Mouse (Mus musculus) adrenal gland, postnatal 14 days (tissue): ENCODE data around the gene Gm43738. TPM values are rescaled to one million over a fixed set of nuclear protein-coding genes. Genes with fewer than 3 reads are reported as not detected.

Experiments used
- DNase-seq: peaks from one replicate; pipeline ENCODE4 v3.0.0; 2021; ENCODE audit warnings: mixed read lengths
- long read RNA-seq, 2 experiments: library from polyadenylated mRNA; stranded (forward); transcript quantifications; one replicate each; pipeline ENCODE4 v2.0.0; 2021
- total RNA-seq: library from RNA; stranded (reverse); gene quantifications from 2 replicates; pipeline ENCODE4 v1.2.3, GENCODE M21; 2021

Gene Gm43738
- total RNA-seq, result not detected in 2 replicates
- long read RNA-seq, experiment 1, partial matches to known transcripts, result 4 of 7 reads
- long read RNA-seq, experiment 1, other reads (novel, unspliced or antisense), result 3 of 7 reads
- long read RNA-seq, experiment 2, result 0 reads

DNA sequence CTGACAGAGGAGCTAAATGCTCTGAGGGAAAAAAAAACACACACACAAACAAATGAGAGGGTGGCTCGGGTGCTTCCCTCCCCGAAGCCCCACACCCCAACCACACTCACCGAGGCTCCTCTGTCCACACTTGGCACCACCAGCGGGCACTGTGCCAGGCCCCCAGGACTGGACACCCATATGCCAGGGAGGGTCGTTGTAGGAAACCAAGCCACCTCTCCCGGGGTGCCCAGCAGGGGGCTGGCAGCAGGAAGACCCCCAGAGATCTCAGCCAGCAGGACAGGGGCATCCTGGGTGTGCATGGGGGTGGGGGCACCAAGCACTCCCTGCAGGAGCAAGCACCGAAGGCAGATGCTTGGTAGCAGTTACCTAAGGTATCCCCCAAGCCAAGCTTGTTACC lies at the start of gene Gm43738:
Gm43738 (minus strand) TSS at position 289 of the 400 bp plus-strand sequence.
- DNase-seq, result no peak

DNA sequence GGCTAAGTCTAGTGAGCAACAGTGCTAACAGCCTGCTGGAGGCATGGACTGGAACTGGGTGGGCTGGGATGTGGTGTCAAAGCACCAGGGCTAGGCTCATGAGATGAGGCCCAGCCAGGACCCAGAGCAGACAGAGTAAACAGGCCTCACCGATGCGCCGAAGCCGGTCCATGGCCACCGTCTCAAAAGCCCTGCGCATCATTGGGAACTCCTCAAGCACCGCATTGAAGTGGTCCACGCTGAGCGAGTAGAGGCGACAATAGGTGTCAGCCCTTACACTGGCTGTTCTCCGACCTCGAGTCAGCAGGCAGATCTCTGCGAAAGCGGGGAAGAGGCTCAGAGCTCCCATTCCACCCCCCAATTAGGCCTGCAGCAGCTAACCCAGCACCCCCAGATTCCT lies 47.7 kb upstream of the Gm43738 start:
- DNase-seq, result no peak

GRCm38 (mm10) chr3:89147979-89148311 lies 47.0 kb upstream of the Gm43738 start:
- DNase-seq, result peak; percentile 38

DNA sequence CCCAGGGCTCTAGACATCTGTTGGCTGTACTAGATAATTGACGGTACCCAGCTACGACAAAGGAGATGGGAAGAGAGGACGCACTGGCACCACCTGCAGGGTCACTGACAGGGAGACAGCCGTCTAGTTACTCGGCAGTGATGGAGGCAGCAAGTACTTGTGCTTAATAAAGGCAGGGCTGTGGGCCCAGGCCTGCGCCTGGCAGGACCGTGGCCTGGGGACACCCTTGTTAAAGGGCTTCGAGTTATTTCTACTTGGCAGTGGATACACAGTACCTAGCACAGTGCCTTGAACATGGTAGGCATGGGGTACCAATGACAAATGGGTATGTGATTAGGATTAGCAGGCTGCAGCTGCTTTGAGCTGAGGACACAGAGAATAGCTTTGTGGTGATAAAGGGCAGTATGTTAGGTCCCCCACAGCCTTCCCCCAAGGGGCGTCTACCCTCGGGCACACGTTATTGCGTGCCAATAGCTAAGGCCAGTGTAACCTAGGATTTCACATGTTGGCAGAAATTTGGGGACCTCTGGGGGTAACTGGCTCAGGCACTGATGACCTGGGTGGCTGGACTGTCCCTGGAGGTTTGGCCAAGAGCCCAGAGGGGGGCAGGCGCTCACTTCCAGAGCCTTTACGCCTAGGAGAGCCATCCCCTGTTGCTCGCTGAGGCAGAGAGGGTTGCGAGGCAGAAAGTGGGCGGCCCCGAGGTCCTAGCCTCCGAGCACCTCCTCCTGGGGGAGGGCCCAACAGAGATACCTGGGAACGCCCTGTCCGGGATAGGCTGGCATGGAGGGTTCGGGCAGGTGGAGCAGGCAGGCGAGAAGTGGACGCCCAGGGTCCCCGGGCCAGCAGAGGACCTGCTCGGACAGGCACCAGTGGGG lies 46.4 kb upstream of the Gm43738 start:
- DNase-seq, result peak; percentile 48

DNA sequence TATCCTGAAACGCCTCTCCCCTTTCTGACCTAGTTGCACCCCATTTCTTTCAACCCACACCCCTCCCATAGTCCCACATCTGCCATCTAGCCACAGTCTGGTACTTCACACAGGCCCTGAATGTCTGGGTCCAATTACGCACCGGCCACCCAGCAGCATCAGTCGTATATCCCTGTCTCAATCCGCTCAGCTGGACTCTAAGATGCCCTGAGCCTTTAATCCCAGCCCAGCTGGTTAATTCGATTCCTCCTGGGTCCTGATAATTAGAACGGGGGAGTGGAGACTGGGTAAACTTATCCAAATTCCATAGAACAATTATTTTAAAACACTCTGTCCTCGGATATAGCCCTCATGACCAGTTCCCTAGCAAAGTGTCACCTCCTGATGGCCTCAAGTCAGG lies 44.7 kb upstream of the Gm43738 start:
- DNase-seq, result no peak

DNA sequence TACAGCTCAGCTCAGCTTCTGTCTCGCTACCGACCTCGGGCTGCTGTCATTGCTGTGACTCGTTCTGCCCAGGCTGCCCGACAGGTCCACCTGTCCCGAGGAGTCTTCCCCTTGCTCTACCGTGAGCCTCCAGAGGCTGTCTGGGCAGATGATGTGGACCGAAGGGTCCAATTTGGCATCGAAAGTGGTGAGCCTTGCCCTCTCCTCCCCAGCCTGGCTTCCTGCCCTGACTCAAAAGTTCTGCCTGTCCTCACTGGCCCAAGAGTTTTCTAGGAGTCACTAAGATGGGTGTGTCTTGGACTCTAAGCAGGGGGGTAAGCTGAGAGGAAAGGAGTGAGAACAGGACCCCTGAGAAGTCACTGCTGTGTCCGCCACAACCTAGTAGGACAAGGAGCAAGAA lies 43.9 kb upstream of the Gm43738 start:
- DNase-seq, result no peak

DNA sequence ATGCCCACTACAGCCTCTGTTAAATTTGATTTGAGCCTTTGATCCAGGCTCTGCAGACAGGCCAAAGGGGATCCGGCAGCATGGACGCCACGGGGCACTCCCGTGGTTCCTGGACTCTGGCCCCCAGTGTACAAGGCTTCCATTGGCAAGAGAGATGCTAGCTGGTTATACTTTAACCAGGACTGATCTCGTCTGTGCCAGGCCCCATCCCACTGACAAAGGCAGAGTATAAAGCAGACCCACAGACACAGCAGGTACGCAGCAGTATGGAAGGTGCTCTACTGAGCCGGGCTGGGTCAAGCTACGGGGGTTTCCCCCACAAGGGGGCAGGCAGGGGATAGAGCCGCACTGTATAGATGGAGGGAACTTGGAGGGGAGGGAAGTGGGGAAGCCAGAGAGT lies 35.5 kb upstream of the Gm43738 start:
- DNase-seq, result no peak

GRCm38 (mm10) chr3:89135958-89136357 lies 35.1 kb upstream of the Gm43738 start, which contains the start of gene Pklr:
Pklr (plus strand) TSS chr3:89136142.
- DNase-seq, result no peak

GRCm38 (mm10) chr3:89133752-89134151 lies 32.9 kb upstream of the Gm43738 start:
- DNase-seq, result no peak

DNA sequence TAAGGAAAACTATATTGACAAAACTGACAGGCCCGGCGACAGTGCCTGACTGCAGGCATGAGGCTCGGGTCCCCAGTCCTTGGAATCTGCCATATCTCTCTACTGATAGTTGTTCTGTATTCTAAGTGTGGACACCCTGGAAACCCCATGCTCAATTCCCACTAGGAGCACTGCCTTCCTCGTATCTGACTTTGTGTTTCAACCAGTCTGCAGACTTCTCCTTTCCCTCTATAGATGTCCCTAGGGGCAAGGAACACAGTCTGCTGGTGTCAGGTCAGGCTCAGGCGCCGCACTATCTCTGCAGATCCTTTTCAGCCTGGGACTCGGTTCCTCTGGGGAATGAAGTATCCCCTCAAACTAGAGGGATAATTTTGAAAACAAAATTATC lies 32.2 kb upstream of the Gm43738 start:
- no peak for DNase-seq

DNA sequence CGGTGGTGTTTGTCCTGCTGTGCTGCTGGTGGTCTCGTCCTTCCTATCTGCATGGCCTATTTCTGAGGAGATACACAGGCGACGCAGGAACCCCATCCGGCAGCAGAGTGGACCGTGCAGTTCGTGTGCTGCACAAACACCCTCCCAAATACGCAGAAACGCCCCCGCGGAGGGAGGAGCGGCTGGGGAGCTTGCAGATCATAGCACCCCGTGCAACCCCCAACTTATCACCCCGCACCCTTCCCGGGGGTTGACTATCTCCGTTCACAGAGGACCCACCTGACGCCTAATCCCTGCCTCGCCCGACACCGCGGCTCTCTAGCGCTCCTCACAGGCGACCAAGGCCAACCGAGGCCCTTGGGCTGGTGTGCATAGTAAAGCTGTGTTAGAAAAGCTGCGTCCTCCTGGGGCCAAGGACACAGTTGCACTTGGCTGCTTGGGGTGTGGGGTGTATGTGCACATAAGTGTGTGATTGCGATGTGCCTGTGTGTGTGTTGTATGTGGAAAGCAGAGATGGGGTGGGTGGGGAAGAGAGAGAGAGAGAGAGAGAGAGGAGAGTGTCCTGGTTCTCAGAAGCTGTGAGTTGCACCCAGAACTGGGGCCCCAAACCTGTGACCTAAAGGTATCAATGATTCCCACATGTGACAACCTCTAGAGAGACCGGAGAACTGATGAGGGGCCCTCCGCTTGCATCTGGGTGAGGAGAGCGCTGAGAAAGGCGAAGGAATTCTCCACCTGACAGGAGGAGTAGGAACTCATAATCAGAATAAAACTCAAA lies 31.6 kb upstream of the Gm43738 start:
- DNase-seq, result peak; percentile 72

- no peak for DNase-seq
Measured at GRCm38 (mm10) chr3:89131816-89132215, 30.9 kb upstream of the Gm43738 start.

DNA sequence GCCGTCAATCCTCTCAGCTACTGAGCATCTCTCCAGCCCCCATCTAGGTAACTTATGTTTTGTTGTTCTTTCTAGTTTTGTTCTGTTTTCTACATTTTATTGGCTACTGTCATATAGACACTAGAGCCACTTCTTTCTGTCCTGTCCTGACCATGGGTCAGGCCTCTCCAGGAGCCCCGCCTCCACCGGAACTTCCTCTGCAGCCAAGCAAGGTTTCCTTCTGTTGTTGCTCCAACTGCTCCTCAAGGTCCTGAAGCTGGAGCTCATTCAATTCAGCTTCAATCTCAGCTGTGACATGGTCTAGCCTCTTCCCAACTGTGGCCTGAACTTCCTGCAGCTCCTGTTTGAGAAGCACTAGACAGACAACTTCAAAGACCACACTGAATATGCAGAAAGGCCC lies 29.0 kb upstream of the Gm43738 start:
- peak; percentile 60 for DNase-seq

DNA sequence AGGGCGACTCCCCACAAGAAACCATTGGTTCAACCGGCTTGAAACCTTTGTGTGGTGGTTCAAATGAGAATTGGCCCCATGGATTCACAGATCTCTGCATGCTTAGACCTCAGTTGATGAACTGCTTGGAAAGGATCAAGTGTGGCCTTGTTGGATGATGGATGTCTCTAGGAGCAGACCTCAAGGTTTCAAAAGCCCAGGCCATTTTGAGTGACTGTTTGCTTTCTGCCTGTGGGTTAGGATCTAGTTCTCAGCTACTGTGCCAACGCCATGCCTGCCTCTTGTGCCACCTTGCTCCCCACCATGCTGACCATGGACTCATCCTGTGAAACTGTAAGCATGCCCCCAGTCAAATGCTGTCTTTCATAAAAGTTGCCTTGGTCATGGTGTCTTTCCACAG lies 25.1 kb upstream of the Gm43738 start:
- peak; percentile 43 for DNase-seq

DNA sequence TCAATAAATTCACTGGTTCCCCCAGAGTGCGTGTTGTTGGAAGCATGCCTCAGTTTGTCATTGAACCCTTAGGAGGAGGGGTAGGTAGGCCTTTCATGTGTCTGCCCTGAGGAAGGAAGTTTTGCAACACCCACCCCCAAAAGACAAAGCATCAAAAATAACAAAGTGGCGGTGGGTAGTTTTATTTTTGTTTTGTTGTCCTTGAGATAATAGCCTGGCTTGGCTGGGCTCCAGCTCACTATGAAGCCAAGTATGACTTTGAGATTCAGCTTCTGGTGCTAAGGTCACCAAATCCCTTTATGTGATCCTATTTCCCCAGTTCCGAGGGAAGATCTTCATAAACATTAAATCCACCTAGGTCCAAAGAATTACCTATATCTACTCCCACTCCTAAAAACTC lies 23.3 kb upstream of the Gm43738 start:
- peak; percentile 68 for DNase-seq

DNA sequence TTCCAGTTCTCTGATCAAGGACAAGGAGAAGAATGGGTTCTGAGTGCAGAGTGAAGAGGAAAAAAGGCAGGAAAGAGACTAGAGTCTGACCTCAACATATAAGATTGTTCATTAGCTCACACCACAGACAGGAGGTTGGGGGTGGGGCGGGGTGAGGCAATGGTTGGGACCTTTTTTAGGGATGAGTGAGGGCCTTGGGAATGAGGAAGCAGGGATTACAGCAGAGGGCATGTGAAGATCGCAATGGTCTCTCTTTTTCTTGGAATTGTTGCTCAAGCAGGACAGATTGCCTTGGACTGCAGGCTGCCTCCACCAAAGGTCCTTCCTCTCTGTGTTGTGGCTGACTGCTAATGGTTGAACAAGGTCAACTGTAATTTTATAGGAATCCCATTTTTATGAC lies 22.4 kb upstream of the Gm43738 start:
- peak; percentile 73 for DNase-seq

DNA sequence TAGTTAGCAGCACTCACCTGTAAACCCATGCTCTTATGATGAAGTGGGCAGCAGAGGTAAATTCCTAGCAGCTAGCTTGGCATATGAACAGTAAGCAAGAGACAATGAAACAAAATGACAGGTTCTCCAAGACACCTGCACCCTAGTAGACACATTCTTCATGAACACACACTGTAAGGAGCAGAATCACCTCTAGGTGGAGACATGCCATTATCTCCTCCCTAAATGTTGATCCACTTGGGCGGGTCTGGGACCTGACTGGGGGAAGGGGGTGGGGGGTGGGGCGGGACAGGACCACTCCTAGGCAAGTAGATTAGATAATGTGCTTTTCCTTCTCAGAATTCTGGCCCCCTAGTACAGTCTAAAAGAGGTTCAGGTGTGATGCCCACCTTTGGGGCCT lies 14.6 kb upstream of the Gm43738 start:
- peak; percentile 46 for DNase-seq

DNA sequence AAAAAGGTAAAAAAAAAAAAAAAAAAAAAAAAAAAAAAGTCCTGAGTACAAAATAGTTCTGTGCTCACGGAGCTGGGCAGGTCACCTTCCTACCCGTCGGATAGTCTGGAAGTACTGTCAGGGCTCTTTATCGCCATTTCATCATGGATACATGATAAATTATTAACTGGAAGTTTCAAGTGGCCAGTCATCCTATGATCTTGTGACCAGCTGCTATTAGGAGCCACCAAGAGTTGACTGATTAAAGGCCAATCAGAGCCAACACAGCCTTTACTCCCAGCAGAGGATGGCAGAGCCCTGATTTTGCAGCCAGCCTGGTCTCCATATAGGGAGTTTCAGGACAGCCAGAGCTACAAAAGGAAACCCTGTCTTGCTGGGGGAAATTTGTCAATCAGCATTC lies 12.2 kb upstream of the Gm43738 start:
- DNase-seq, result no peak

DNA sequence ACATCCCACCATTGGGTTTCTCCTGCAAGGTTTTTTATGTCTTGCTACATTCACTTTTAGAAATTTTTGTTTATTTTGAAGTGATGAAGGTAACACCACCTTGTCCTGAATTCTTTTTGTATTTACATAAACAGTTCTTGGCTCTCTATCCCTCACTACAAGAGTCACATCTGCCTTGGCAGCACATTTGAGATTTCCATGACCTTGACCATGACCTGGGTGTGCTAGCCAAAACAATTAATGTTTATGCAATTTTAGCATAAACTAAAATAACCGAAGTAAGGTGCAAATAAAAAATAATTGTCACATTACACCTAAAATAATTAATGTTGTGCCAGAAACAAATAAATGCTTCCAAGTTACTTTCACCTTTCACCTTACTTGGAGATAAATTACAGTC lies 7.2 kb upstream of the Gm43738 start:
- DNase-seq, result peak; percentile 39

- no peak for DNase-seq
Measured at GRCm38 (mm10) chr3:89107545-89107944, 6.6 kb upstream of the Gm43738 start.

DNA sequence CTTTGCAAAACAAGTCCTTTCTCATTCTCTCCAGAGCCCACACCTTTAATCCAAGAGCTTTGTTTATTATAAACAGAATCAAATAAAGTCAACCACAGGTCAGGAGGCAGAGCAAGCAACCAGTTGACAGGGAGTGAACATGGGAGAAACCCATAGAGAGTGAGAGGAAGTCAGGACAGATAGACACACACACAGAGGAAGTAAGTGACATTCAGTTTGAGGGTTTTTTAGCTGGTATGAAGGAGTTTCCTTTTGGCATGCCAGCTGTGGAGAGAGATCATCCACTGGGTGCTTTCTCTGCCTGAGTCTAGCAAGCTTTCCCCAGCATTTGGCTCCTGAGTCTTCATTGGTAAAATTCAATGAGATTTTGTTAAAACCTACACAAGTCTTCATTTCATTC lies 6.0 kb upstream of the Gm43738 start:
- DNase-seq, result no peak

DNA sequence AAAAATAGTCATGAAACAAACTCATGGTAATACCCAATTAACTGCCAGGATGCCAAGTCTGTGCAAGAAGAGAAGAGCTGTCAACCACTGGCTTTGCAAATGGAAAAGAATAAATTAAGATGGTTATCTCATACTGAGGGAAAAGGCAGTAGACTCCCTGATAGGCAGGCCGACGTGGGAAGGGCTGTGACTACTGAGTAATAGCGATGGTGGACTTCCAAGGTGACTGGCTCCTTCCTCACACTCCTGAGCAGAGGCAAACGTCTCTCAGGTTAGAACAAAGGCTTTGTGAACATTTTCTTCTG lies 2.3 kb upstream of the Gm43738 start:
- DNase-seq, result no peak

DNA sequence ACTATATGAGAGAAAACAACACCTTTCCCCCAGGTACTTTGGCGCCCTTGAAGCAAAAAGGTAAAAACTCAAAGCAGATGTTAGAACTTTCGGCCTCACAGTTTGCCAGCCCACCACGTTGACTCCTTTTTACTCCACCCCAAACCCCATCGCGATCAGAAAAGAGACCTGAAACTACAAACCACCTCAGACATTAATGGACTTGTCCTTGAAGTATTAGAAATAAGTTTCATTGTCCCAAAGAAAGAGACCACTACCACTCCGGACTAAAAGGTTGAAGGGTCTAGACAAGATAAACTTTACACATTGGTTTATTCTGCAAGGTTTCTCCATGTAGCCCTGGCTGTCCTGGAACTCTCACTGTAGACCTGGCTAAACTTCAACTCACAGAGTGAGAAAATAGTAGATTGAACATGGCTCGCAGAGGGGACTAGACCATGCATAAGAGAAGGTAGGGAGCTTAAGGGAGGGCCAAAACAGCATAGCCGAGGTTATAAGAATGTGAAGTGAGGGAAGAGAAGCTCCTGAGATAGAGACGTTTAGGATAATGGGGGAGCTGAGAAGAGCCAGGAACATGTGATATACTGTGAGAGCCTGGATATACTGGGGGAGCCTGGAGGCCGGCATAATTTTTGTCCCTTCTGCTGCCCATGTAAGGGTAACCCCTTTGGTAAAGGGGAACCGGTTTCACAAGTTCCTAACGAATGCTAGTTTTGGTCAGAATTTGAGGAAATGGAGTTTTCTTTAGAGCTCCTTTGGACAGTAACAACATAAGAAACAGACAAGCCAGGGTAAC lies 1.8 kb upstream of the Gm43738 start:
- no peak for DNase-seq
